Mouse (Mus musculus) ovary, postnatal 36 days (tissue): Measurements from ENCODE around the gene Mrgprx1.

Source experiments
- DNase-seq: peaks from one replicate; pipeline ENCODE4 v3.0.0; 2022; ENCODE audit warnings: low spot score, mixed read lengths

Gene Mrgprx1

DNA sequence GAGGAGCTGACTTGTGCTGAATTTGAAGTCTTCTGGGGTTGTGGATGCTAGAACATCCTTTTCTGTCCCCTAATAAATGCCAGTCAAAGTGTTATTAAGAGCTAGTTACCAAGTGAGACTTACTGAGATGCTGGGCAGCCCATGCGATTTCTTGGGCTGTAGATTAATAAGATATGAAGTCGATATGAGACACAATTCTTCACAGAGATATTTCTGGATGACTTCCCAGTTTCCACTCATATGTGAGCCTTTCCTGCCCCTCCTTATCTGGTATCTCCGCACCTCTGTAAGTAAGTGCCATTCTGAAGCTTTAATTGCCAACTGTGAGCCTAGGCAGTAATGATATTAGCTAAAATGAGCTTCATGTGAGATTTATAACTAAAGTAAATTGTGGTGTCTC, at the start of gene Mrgprx1:
Gene Mrgprx1 (minus strand): TSS at position 101 of the 400 bp plus-strand sequence.
- DNase-seq, result no peak

DNA sequence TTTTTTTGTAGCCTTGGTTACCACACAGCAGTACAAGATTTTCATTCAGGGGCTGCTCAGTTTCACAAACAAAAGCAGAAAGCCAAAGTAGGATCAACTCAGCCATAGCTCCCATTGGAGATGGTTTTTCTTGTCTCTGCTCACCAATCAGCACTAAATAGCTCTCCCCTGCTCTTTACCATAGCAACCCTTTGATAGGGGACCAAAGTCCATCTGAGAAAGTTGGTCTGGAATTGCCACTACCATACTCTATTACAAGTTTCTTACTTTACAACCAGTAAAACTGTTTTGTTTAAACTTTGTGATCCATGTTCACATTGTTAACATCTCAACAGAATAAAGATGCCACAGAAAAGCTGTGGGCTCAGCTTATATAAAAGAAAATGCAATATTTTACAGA, 48.1 kb upstream of the Mrgprx1 start:
- DNase-seq, result no peak

DNA sequence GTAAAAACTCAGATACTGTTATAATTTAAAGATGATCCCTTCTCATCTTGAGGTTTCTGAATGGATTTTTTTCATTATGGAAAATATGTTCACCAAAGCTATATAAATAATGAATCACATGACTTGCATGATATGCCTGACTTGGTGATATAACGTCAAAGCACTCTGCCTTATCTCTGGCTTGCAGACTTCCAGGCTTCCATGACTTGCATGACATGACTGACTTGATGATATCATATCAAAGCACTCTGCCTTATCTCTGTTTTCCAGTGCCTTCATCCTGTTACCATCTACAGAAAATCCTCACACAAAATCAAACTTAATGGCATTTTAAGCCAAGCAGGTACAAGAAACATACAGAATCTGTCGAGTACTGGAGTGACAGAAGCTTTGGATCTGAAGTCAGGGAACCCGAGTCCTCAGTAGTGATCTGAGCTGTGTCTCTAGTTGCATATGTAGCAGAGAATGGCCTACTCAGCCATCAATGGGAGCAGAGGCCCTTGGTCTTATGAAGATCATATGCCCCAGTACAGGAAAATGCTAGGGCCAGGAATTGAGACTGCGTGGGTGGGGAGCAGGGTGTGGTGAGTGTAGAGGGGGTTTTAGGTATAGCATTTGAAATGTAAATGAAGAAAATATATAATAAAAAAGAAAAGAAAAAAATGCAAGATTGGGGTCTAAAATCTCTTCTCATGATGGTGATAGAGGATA, 19.2 kb upstream of the Mrgprx1 start:
- DNase-seq, result no peak

DNA sequence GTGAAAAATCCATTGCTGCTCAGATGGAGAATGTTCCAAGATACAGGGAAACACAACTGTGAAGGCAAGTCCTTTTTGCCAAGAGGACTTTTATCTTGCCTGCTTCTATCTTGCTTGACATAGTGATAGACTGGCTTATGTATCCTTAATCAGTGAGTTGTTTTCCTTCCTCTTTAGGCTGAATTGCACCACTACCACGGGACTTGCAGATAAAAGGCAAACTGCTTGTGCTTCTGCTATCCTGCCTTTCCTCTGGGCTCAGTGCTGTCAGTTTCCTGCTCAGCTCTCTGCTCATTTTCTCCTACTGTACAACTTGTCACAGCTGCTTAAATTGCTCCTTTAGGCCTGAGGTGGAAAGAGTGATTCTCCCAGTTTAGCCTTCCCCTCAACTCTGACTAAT, 16.6 kb upstream of the Mrgprx1 start:
- no peak for DNase-seq

DNA sequence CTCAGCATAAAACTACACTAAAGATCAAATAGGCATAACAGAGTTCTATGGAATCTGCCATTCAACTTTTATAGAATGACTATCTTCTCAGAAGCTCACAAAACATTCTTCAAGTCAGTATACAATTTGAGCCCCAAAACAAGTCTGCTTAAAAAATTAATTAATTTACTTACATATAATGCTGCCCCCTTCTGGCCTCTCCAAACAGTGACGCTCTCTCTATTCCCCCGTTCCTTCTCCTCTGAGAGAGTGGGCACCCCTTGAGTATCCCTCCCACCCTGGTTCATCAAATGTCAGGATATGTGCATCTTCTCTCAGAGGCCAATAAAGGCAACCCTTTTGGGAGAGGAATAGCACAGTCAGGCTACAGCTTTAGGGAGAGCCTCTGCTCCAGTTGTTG, 9.5 kb downstream of the Mrgprx1 start:
- DNase-seq, result no peak

DNA sequence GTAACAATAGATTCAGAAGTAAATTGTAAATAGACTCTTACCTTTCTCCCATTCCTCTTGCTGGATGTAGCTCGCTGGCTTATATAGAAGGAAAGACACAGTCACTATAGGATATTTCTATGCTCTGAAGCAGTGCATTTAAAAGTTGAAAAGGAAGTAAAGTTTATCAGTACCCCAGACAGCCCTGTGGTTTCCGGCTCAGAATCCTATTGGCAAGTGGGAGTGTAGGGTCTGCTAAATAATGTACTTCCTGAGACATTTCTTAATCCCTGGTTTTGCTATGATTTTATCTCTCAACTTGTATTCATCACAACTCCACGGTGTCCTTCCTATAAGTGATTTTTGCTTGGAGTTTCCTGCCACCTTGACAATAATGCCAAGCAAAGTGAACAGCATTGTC, 31.7 kb downstream of the Mrgprx1 start:
- no peak for DNase-seq

DNA sequence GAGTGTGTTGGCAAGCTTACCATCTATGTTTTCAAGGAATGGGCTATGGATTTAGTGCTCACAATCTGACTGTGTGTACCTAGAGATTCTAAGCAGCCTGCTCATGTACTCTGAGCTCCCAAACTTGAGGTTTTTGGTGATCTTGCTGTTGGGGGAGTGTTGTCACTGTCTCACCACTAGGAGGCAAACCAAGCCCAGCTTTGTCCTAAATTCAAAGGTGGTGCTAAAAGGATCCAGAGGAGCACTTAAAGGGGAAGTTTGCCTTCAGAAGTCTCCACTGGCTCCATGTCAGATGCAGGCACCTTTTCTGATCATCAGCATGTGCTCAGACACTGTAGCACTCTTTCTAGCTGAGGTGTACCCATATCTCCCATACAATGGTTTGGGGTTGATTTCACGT, 40.6 kb downstream of the Mrgprx1 start:
- DNase-seq, result no peak

DNA sequence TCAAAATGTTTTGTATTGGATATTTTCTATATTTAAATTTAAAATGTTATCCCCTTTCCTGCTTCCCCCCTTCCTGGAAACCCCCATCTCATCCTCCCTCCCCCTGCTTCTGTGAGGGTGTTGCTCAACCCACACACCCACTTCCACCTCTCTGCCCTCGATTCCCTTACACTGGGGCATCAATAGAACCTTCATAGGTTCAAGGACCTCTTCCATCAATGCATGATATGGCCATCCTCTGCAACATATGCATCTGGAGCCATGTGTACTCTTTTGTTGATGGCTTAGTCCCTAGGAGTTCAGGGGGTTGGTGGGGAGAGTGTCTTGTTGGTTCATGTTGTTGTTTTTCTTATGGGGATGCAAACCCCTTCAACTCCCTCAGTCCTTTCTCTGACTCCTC, 45.4 kb downstream of the Mrgprx1 start, which contains the start of gene Mrgpra4:
Gene Mrgpra4 (minus strand): TSS at position 101 of the 400 bp plus-strand sequence.
- DNase-seq, result no peak
